Mouse (Mus musculus) bone marrow, adult 2 months (tissue): ENCODE measurements at regions not wholly inside any gene's neighbourhood (a gene's known extent, or its start where the extent isn't known, plus 50 kb on each side); places are given as distances from the start of the nearest gene placed in this dataset.

ENCODE experiments used
- CTCF ChIP-seq: fragments of 200-500 bp; IDR thresholded peaks from 2 replicates; pipeline ENCODE4 v1.5.1; 2011; ENCODE audit warnings: low read length, control low read depth; ENCODE audit not compliant: control insufficient read depth, insufficient read depth
- POLR2A ChIP-seq: fragments of 200-500 bp; IDR thresholded peaks from 2 replicates; pipeline ENCODE4 v1.6.1; 2011; ENCODE audit warnings: low read depth, mild to moderate bottlenecking, control low read depth, low read length, borderline replicate concordance; ENCODE audit not compliant: control insufficient read depth

DNA sequence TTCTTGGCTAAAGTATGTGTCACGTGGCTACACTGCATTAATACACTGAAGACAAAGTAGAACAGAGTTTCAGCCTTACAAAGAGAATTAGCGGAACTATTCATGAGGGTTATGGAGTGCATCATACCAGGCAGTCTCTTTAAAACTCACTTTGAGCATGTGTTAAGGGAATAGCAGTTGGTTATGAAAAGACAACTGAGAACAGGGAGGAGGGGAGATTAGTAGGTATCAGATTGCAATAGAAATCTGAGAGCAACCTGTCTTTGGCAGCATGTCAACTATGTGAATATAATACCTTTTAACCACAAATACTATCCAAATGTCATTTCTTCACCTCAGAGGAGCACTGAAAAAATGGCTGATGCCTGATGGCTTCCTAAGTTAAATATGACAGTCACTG lies 1182.2 kb upstream of the Map3k7 start:
- TF ChIP-seq POLR2A (no peak), CTCF (no peak)
